Mouse (Mus musculus): ENCODE results near the gene Cttnbp2nl.

The Cttnbp2nl gene

GRCm38 (mm10) chr3:104965070-104965855, 87.7 kb downstream of the Cttnbp2nl start:
- WGBS, result 85% methylated on average over 8 of the region's 8 CpGs

GRCm38 (mm10) chr3:104963331-104964276, 89.3 kb downstream of the Cttnbp2nl start:
- WGBS, result 53% methylated on average over 13 of the region's 13 CpGs

- WGBS, result 28% methylated on average over 5 of the region's 5 CpGs
Measured at GRCm38 (mm10) chr3:104962866-104963265, 90.1 kb downstream of the Cttnbp2nl start.

GRCm38 (mm10) chr3:104962141-104962611, 90.8 kb downstream of the Cttnbp2nl start:
- 2% methylated on average over 31 of the region's 31 CpGs for WGBS

GRCm38 (mm10) chr3:104961066-104962059, 91.6 kb downstream of the Cttnbp2nl start, which contains the start of gene Wnt2b:
Wnt2b (minus strand) TSS chr3:104961921.
- WGBS, result 4% methylated on average over 52 of the region's 87 CpGs

- 43% methylated on average over 19 of the region's 19 CpGs for WGBS
Measured at GRCm38 (mm10) chr3:104960026-104961000, 92.6 kb downstream of the Cttnbp2nl start.

GRCm38 (mm10) chr3:104956131-104956581, 96.8 kb downstream of the Cttnbp2nl start:
- WGBS, result 80% methylated on average over 6 of the region's 6 CpGs

- 99% methylated on average over 15 of the region's 15 CpGs for WGBS
Measured at GRCm38 (mm10) chr3:104954551-104954950, 98.4 kb downstream of the Cttnbp2nl start.

- WGBS, result 97% methylated on average over 3 of the region's 3 CpGs
Measured at GRCm38 (mm10) chr3:104954137-104954536, 98.8 kb downstream of the Cttnbp2nl start.

GRCm38 (mm10) chr3:104952891-104953670, 99.9 kb downstream of the Cttnbp2nl start:
- 81% methylated on average over 23 of the region's 23 CpGs for WGBS
